Mouse (Mus musculus) limb, embryonic 12.5 days (tissue): ENCODE results near the gene Gm12248. TPM values are rescaled to one million over a fixed set of nuclear protein-coding genes. Genes with fewer than 3 reads are reported as not detected.
"Not testable (repeated sequence)": the region's sequence is repeated elsewhere in the genome, so short reads cannot be mapped to it uniquely, and the experiment has no call there.

ENCODE experiments used
- ATAC-seq: fragments of 200-750 bp; cut with Nextera tagmentation; 2 replicates; pipeline ENCODE4 v1.8.0; 2017; ENCODE audit warnings: low read depth, moderate TSS enrichment; ENCODE audit not compliant: insufficient number of reproducible peaks, insufficient read depth, low FRiP score, low TSS enrichment
- H3K27ac ChIP-seq: fragments of 300-500 bp; sonication (generic); 2 replicates; pipeline ENCODE4 v1.5.1; 2016; ENCODE audit warnings: mild to moderate bottlenecking, moderate library complexity
- H3K27me3 ChIP-seq: fragments of 300-500 bp; sonication (generic); 2 replicates; pipeline ENCODE4 v1.6.1; 2016; ENCODE audit warnings: mild to moderate bottlenecking, moderate library complexity
- H3K36me3 ChIP-seq: fragments of 300-500 bp; sonication (generic); 2 replicates; pipeline ENCODE4 v1.6.1; 2016; ENCODE audit warnings: mild to moderate bottlenecking, moderate library complexity
- H3K4me1 ChIP-seq: fragments of 300-500 bp; sonication (generic); replicated peaks from 2 replicates; pipeline ENCODE4 v1.6.1; 2016
- H3K4me2 ChIP-seq: fragments of 300-500 bp; sonication (generic); 2 replicates; pipeline ENCODE4 v1.6.1; 2016; ENCODE audit warnings: mild to moderate bottlenecking, moderate library complexity
- H3K4me3 ChIP-seq: fragments of 300-500 bp; sonication (generic); replicated peaks from 2 replicates; pipeline ENCODE4 v1.5.1; 2016; ENCODE audit warnings: mild to moderate bottlenecking
- H3K9ac ChIP-seq: fragments of 300-500 bp; sonication (generic); replicated peaks from 2 replicates; pipeline ENCODE4 v1.6.1; 2016; ENCODE audit warnings: mild to moderate bottlenecking, moderate library complexity
- H3K9me3 ChIP-seq: fragments of 300-500 bp; sonication (generic); 2 replicates; pipeline ENCODE4 v1.6.1; 2016; ENCODE audit warnings: mild to moderate bottlenecking, moderate library complexity
- WGBS: fragments of 180-500 bp; shearing (Covaris S2); methylation state at CpG from one replicate; pipeline ENCODE4 v1.1.7; 2016; 5-methylcytosine and 5-hydroxymethylcytosine counted together
- polyA plus RNA-seq: library from polyadenylated mRNA; unstranded; fragments of >200 nt; fragmentation: Nextera tagmentation; extraction: Ambion mirVana; gene quantifications from 2 replicates; pipeline ENCODE4 v1.2.1, GENCODE M21; 2016

Gene Gm12248
- polyA plus RNA-seq, 1 experiment from 2014 or later: not detected

DNA sequence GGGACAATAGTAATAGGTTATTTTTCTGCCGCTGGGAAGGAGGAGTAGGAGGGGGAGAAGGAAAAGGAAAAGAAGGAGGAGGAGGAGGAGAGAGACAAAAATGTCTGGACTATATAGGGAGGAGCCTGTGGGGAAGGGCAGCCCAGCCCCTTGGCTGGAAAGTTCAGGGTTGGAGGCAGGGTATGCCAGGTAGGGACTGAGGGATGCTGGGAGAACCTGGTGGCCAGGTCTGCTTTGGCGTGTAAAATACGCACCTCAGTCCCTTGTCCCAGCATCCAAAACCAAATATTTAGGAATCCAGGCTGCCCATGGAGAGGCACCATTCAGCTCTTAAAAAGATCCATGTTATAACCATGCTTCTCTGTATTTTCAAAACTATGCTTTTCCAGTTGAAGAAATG lies 9.2 kb upstream of the Gm12248 start:
- peaks cover 20% of the 10 kb centered on the region for H3K27me3 ChIP-seq
- no peak overlapping the region for H3K9ac ChIP-seq
- peak overlapping the region; percentile 66 for H3K27ac ChIP-seq
- peaks cover 30% of the 10 kb centered on the region for H3K4me1 ChIP-seq
- H3K4me2 ChIP-seq: no peak overlapping the region
- ATAC-seq: no peak
- no peaks in the 10 kb centered on the region for H3K36me3 ChIP-seq
- no peaks in the 10 kb centered on the region for H3K9me3 ChIP-seq
- WGBS: 83% methylated on average over 3 of the region's 3 CpGs
- H3K4me3 ChIP-seq: no peak overlapping the region

- Histone ChIP-seq H3K27ac (no peak overlapping the region), H3K4me2 (no peak overlapping the region), H3K4me1 (peaks cover 30% of the 10 kb centered on the region), H3K27me3 (peaks cover 28% of the 10 kb centered on the region), H3K9ac (no peak overlapping the region), H3K36me3 (no peaks in the 10 kb centered on the region), H3K4me3 (no peak overlapping the region), H3K9me3 (no peaks in the 10 kb centered on the region)
- no peak for ATAC-seq
- WGBS: 79% methylated on average over 4 of the region's 4 CpGs
These were observed 8.3 kb upstream of the Gm12248 start for GRCm38 (mm10) chr11:58101194-58101720.

- no peak overlapping the region for H3K9ac ChIP-seq
- no peaks in the 10 kb centered on the region for H3K9me3 ChIP-seq
- H3K4me3 ChIP-seq: no peak overlapping the region
- 90% methylated on average over 2 of the region's 2 CpGs for whole genome bisulfite sequencing
- peaks cover 34% of the 10 kb centered on the region for H3K27me3 ChIP-seq
- H3K36me3 ChIP-seq: no peaks in the 10 kb centered on the region
- H3K4me2 ChIP-seq: no peak overlapping the region
- no peak for ATAC-seq
- no peak overlapping the region for H3K27ac ChIP-seq
- peaks cover 25% of the 10 kb centered on the region for H3K4me1 ChIP-seq
These were observed 7.1 kb upstream of the Gm12248 start for GRCm38 (mm10) chr11:58100006-58100405.

DNA sequence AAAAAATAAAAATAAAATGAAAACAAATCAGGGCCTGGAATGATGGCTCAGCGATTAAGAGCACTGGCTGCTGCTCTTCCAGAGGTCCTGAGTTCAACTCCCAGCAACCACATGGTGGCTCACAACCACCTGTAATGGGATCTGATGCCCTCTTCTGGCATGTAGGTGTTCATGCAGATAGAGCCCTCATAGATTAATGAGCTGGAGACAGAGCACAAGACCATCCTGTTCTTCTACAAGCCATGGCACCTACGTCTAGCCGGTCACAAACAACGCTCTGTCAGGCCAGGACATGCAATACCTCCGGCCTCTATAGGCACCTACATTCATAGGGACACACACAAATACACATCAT lies 5.4 kb upstream of the Gm12248 start:
- H3K4me1 ChIP-seq: peaks cover 19% of the 10 kb centered on the region
- 64% methylated on average over 5 of the region's 5 CpGs for WGBS
- ATAC-seq, H3K9me3 ChIP-seq, H3K9ac ChIP-seq, H3K27ac ChIP-seq, H3K36me3 ChIP-seq: not testable (repeated sequence)
- H3K4me2 ChIP-seq: peak overlapping the region; percentile 80; the same call in 1 of the 2 replicates
- H3K27me3 ChIP-seq: peaks cover 34% of the 10 kb centered on the region
- H3K4me3 ChIP-seq: peak overlapping the region; percentile 46; the same call in 1 of the 2 replicates

GRCm38 (mm10) chr11:58097621-58098365 lies 4.9 kb upstream of the Gm12248 start:
- no peak for ATAC-seq
- under 1% methylated on average over 34 of the region's 38 CpGs for WGBS
- peak overlapping the region; percentile 51 for H3K9ac ChIP-seq

DNA sequence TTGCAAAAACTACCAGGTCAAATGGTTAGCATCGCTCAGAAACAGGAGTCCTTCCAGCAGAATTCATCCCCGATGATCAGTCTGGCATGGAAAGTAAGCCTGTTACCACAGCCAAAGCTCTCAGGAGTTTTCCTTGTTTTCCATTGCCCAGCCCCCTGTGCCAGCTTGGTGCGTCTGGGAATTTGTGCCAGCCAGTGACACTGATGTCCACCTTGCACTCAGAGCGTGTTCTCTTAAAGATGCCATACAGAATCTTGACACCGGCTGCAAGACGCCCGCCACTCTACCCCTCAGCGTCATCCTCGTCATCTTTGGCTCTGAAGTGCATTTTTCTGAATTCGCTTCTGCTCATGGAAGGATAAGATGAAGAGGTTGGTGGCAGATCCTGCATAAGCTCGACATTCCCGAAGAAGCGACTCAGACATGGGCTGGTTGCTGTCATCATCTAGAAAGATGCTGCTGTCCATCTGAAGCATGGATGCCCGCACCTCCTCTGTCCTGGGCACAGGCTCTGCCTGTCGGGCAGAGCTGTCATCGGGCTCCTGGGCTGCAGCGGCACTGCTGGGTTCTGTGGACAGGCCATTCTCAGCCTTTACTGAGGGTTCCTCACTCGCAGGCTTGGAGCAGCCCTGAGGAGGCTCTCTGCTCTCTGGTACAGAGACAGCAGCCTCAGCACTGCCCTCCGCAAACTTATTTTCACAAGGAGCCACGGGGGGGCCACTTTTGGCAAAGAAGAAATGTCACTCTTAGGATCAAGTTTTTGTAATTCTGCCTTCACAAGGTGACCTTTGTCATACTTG lies 4.1 kb upstream of the Gm12248 start:
- no peak for ATAC-seq
- H3K4me1 ChIP-seq: peaks cover 14% of the 10 kb centered on the region
- no peaks in the 10 kb centered on the region for H3K9me3 ChIP-seq
- peak overlapping the region; percentile 46 for H3K4me3 ChIP-seq
- H3K36me3 ChIP-seq: no peaks in the 10 kb centered on the region
- H3K27me3 ChIP-seq: peaks cover 34% of the 10 kb centered on the region
- 54% methylated on average over 20 of the region's 20 CpGs for WGBS
- peak overlapping the region; percentile 80 for H3K4me2 ChIP-seq
- no peak overlapping the region for H3K27ac ChIP-seq
- no peak overlapping the region for H3K9ac ChIP-seq

More at GRCm38 (mm10) chr11:58097621-58098365, 4.9 kb upstream of the Gm12248 start:
- H3K27me3 ChIP-seq: peaks cover 34% of the 10 kb centered on the region
- H3K9me3 ChIP-seq: no peaks in the 10 kb centered on the region
- H3K4me3 ChIP-seq: peak overlapping the region; percentile 46
- H3K4me1 ChIP-seq: peaks cover 17% of the 10 kb centered on the region
- no peaks in the 10 kb centered on the region for H3K36me3 ChIP-seq
- H3K4me2 ChIP-seq: peak overlapping the region; percentile 80
- no peak overlapping the region for H3K27ac ChIP-seq

GRCm38 (mm10) chr11:58096160-58096559 lies 3.2 kb upstream of the Gm12248 start:
- peaks cover 14% of the 10 kb centered on the region for H3K4me1 ChIP-seq
- 87% methylated on average over 5 of the region's 5 CpGs for WGBS
- H3K36me3 ChIP-seq: no peaks in the 10 kb centered on the region
- H3K9me3 ChIP-seq: no peaks in the 10 kb centered on the region
- no peak overlapping the region for H3K4me3 ChIP-seq
- no peak overlapping the region for H3K27ac ChIP-seq
- no peak overlapping the region for H3K9ac ChIP-seq
- peaks cover 34% of the 10 kb centered on the region for H3K27me3 ChIP-seq
- no peak for ATAC-seq
- H3K4me2 ChIP-seq: no peak overlapping the region

- peaks cover 34% of the 10 kb centered on the region for H3K27me3 ChIP-seq
- H3K4me3 ChIP-seq: no peak overlapping the region
- H3K9me3 ChIP-seq: no peaks in the 10 kb centered on the region
- ATAC-seq: no peak
- H3K36me3 ChIP-seq: no peaks in the 10 kb centered on the region
- no peak overlapping the region for H3K9ac ChIP-seq
- peaks cover 14% of the 10 kb centered on the region for H3K4me1 ChIP-seq
- H3K27ac ChIP-seq: no peak overlapping the region
- 96% methylated on average over 1 of the region's 1 CpGs for WGBS
- no peak overlapping the region for H3K4me2 ChIP-seq
These were observed 2.6 kb upstream of the Gm12248 start for GRCm38 (mm10) chr11:58095561-58095960.

GRCm38 (mm10) chr11:58094766-58095165 lies 1.8 kb upstream of the Gm12248 start:
- peaks cover 14% of the 10 kb centered on the region for H3K4me1 ChIP-seq
- H3K9ac ChIP-seq: no peak overlapping the region
- H3K4me2 ChIP-seq: no peak overlapping the region
- ATAC-seq: no peak
- no peak overlapping the region for H3K27ac ChIP-seq
- 77% methylated on average over 4 of the region's 4 CpGs for WGBS
- H3K36me3 ChIP-seq: no peaks in the 10 kb centered on the region
- no peak overlapping the region for H3K4me3 ChIP-seq
- H3K27me3 ChIP-seq: peaks cover 34% of the 10 kb centered on the region
- H3K9me3 ChIP-seq: no peaks in the 10 kb centered on the region

DNA sequence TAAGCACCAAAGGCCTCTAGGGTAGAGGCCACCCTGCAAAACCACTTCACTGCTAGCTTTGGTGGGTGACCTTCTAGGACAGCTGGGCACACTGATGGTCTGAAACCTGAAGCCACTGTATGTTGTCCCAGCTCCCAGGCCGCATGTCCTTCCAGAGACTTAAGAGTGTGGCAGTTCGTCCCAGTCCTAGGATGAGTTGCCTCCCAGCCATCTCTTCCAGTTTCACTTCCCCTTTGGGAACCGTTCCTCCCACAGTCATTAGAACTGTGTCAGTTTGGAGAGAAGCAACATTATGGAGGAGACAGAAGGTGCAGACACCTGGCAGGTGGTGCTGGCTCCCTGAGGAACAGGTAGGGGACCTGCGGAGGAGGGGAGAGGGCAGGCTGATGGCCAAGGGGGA lies 393 bp downstream of the Gm12248 start:
- Histone ChIP-seq H3K4me3 (no peak overlapping the region), H3K9ac (no peak overlapping the region; the same call in 1 of the 2 replicates), H3K4me2 (peak overlapping the region; percentile 35), H3K9me3 (no peaks in the 10 kb centered on the region), H3K27ac (0 out of 2 replicates have a peak overlapping the region, but pooled peaks have one; percentile 2), H3K27me3 (peaks cover 18% of the 10 kb centered on the region), H3K36me3 (no peaks in the 10 kb centered on the region), H3K4me1 (peaks cover 9% of the 10 kb centered on the region)
- no peak for ATAC-seq
- WGBS: 52% methylated on average over 4 of the region's 4 CpGs

DNA sequence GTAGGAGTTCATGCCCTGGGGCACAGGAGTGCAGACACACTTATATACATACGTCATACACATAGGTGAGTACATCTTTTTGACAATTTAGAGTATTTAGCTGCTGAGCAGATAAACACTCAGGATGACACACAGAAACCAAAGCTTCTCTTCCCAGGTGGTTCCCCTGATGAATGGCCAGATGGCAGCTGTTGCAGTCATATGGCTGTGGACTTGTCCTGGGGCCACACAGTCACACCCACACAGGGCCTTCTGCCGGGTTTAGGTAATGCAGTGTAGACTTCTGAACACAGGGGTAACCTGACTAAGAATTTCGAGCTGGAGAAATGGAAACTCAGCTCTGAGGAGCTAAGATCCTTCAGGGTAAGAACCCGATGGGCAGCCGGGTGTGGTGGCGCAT lies 11.2 kb downstream of the Gm12248 start:
- no peak overlapping the region for H3K27ac ChIP-seq
- ATAC-seq: no peak
- H3K27me3 ChIP-seq: no peaks in the 10 kb centered on the region
- no peaks in the 10 kb centered on the region for H3K36me3 ChIP-seq
- H3K9me3 ChIP-seq: peaks cover 4% of the 10 kb centered on the region; the same call in 1 of the 2 replicates
- no peaks in the 10 kb centered on the region for H3K4me1 ChIP-seq
- no peak overlapping the region for H3K9ac ChIP-seq
- H3K4me3 ChIP-seq: no peak overlapping the region
- no peak overlapping the region for H3K4me2 ChIP-seq
- WGBS: 86% methylated on average over 6 of the region's 6 CpGs
